Mouse (Mus musculus): Measurements from ENCODE around the gene Prss35.

- TF ChIP-seq CTCF (IDR thresholded peaks at IDR 0.05; ENCODE audit: extremely low read depth, insufficient read length, insufficient replicate concordance, low read depth, low read length) (no peak), POLR2A (IDR thresholded peaks at IDR 0.05; ENCODE audit: low read depth, low read length) (no peak)
Observed at GRCm38 (mm10) chr9:86694644-86695043, 48.8 kb upstream of the Prss35 start.
